Mouse (Mus musculus) ES-E14 (cell line): Measurements from ENCODE around the gene Ank2. TPM values are rescaled to one million over a fixed set of nuclear protein-coding genes. Genes with fewer than 3 reads are reported as not detected.

Source experiments
- DNase-seq: peaks from one replicate; pipeline ENCODE4 v3.0.0-alpha.2; 2013; ENCODE audit warnings: low read depth, low spot score
- H3K27ac ChIP-seq: 2 replicates; pipeline ENCODE4 v1.5.1; 2012; ENCODE audit warnings: low read depth, mild to moderate bottlenecking, low read length, moderate library complexity, mixed read lengths; ENCODE audit not compliant: poor library complexity, insufficient read depth, severe bottlenecking
- H3K36me3 ChIP-seq: 2 replicates; pipeline ENCODE4 v1.6.1; 2012; ENCODE audit warnings: mild to moderate bottlenecking, low read length, moderate library complexity, mixed read lengths; ENCODE audit not compliant: control insufficient read depth, poor library complexity, insufficient read depth, severe bottlenecking
- H3K4me1 ChIP-seq, 2 experiments: fragments of 150-350 bp in 1 of 2; sonication (generic) in 1 of 2; 2 replicates each; pipeline ENCODE4 v1.6.1; 2012; ENCODE audit warnings: low read length in 2 of 2, mild to moderate bottlenecking in 1 of 2, mixed read lengths in 1 of 2; ENCODE audit not compliant: control insufficient read depth in 2 of 2, insufficient read depth in 2 of 2, poor library complexity in 1 of 2
- H3K4me3 ChIP-seq, 2 experiments: fragments of 150-350 bp in 1 of 2; sonication (generic) in 1 of 2; 2 replicates each; pipeline ENCODE4 v1.5.1; 2012; ENCODE audit warnings: low read length in 2 of 2, low read depth in 1 of 2, mild to moderate bottlenecking in 1 of 2, mixed read lengths in 1 of 2; ENCODE audit not compliant: insufficient read depth in 1 of 2, poor library complexity in 1 of 2, severe bottlenecking in 1 of 2
- H3K9ac ChIP-seq: 2 replicates; pipeline ENCODE4 v1.6.1; 2012; ENCODE audit warnings: low read depth, mild to moderate bottlenecking, low read length, mixed read lengths; ENCODE audit not compliant: poor library complexity, insufficient read depth, severe bottlenecking
- H3K9me3 ChIP-seq: fragments of 150-350 bp; sonication (generic); 2 replicates; pipeline ENCODE4 v1.6.1; 2012; ENCODE audit warnings: low read depth, mild to moderate bottlenecking, low read length; ENCODE audit not compliant: control insufficient read depth, insufficient read depth
- CHD2 ChIP-seq: IDR thresholded peaks from 2 replicates; pipeline ENCODE4 v1.6.1; 2014; ENCODE audit warnings: mild to moderate bottlenecking, low read depth, low read length, inconsistent platforms
- HCFC1 ChIP-seq: IDR thresholded peaks from 2 replicates; pipeline ENCODE4 v1.6.1; 2012; ENCODE audit warnings: low read length, inconsistent platforms, borderline replicate concordance; ENCODE audit not compliant: insufficient read depth
- MAFK ChIP-seq: IDR thresholded peaks from 2 replicates; pipeline ENCODE4 v1.6.1; 2014; ENCODE audit warnings: mild to moderate bottlenecking, low read depth, low read length, inconsistent platforms; ENCODE audit not compliant: insufficient read depth
- ZC3H11A ChIP-seq: IDR thresholded peaks from 2 replicates; pipeline ENCODE4 v1.6.1; 2012; ENCODE audit warnings: low read depth, mild to moderate bottlenecking, inconsistent platforms, low read length, borderline replicate concordance
- ZNF384 ChIP-seq: IDR thresholded peaks from 2 replicates; pipeline ENCODE4 v1.6.1; 2012; ENCODE audit warnings: low read depth, low read length, inconsistent platforms
- in situ Hi-C, 2 experiments: fragments of 600-800 bp; cut with MboI; formaldehyde crosslinking; loops; one replicate each; pipeline ENCODE4 v1.15.1; 2025; ENCODE audit warnings: low sequenced_read_pairs in 2 of 2, inconsistent platforms in 1 of 2; ENCODE audit not compliant: unreplicated experiment in 2 of 2
- total RNA-seq: library from RNA; depleted of rRNA; stranded (reverse); fragments of 300-350 nt; gene quantifications from 2 replicates; pipeline ENCODE4 v1.2.3, GENCODE M21; 2012

Ank2 gene
- total RNA-seq, 1 experiment: 15.2 TPM

- Histone ChIP-seq H3K4me3 (no peak overlapping the region), H3K9me3 (no peaks in the 10 kb centered on the region), H3K27ac (no peak overlapping the region), H3K4me1 (no peaks in the 10 kb centered on the region), H3K9ac (no peak overlapping the region), H3K36me3 (no peaks in the 10 kb centered on the region)
- in situ Hi-C loops: no loop called here
- TF ChIP-seq CHD2 (no peak), ZC3H11A (no peak), HCFC1 (no peak), ZNF384 (no peak), MAFK (no peak)
- DNase-seq: no peak
Measured at GRCm38 (mm10) chr3:127086834-127087506, 412.2 kb downstream of the Ank2 start.

GRCm38 (mm10) chr3:127077369-127077768 is 421.8 kb downstream of the Ank2 start:
- Histone ChIP-seq H3K36me3 (no peaks in the 10 kb centered on the region), H3K9me3 (no peaks in the 10 kb centered on the region), H3K27ac (no peak overlapping the region), H3K9ac (no peak overlapping the region), H3K4me3 (no peak overlapping the region), H3K4me1 (no peaks in the 10 kb centered on the region)
- in situ Hi-C loops: no loop called here
- DNase-seq: no peak
- no peak for TF ChIP-seq CHD2
- TF ChIP-seq ZNF384: no peak
- TF ChIP-seq ZC3H11A: no peak
- no peak for TF ChIP-seq HCFC1
- TF ChIP-seq MAFK: no peak

GRCm38 (mm10) chr3:127075531-127076280 is 423.4 kb downstream of the Ank2 start:
- in situ Hi-C loops: no loop called here
- no peak overlapping the region for H3K4me3 ChIP-seq
- no peak overlapping the region for H3K9ac ChIP-seq
- TF ChIP-seq ZNF384: no peak
- no peak for TF ChIP-seq MAFK
- no peak for TF ChIP-seq CHD2
- no peak for TF ChIP-seq HCFC1
- no peak for TF ChIP-seq ZC3H11A
- no peaks in the 10 kb centered on the region for H3K4me1 ChIP-seq
- no peak overlapping the region for H3K27ac ChIP-seq
- no peaks in the 10 kb centered on the region for H3K36me3 ChIP-seq
- DNase-seq: no peak
- H3K9me3 ChIP-seq: no peaks in the 10 kb centered on the region

DNA sequence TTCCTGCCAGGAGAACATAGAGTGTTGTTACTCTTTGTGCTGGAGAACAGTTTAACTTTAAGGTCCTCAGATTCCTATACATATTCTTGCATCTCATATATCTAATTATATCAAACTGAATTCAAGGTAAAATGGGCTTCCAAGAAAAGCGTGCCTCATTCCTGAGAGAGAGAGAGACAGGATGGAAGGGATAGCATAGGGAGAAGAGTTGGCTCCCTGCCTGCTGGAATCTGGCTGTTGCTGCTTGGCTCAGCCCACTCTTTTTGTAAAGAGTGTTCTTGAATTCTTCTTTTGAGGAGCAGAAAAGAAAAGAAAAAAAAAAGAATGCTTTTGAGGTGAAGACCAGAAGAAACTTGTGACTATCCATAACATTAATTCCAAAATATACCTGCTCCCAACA is 427.7 kb downstream of the Ank2 start:
- no peak for DNase-seq
- no peaks in the 10 kb centered on the region for H3K9me3 ChIP-seq
- in situ Hi-C loops: no loop called here

More for the DNA sequence above, 427.7 kb downstream of the Ank2 start:
- H3K36me3 ChIP-seq: no peaks in the 10 kb centered on the region
- TF ChIP-seq MAFK (no peak), ZC3H11A (no peak), ZNF384 (no peak), HCFC1 (no peak), CHD2 (no peak)
- no peaks in the 10 kb centered on the region for H3K4me1 ChIP-seq
- no peak overlapping the region for H3K4me3 ChIP-seq
- H3K27ac ChIP-seq: no peak overlapping the region
- H3K9ac ChIP-seq: no peak overlapping the region
